ENCODE assay signal across 8 mouse cellular contexts in genomic region chr7:74423928-74424850, GRCm38 (mm10).
DNase-seq lines count a peak whose midpoint lies in the region; ATAC-seq and TF ChIP-seq lines count a peak whose summit lies in the region.
"Had no signal": no experiment of that assay in that cellular context is flagged by ENCODE, and none has a peak within 500 bp of the region (broad histone marks: within the 10 kb centered on the region; RNA-seq: fewer than 3 reads in every experiment).

No protein-coding gene starts in this region.

- H3K4me1 ChIP-seq in hindbrain, embryonic 13.5 days (replicated peaks), result peaks cover 29% of the 10 kb centered on the region
- peaks cover 31% of the 10 kb centered on the region; the same call in 1 of the 2 replicates for H3K4me1 ChIP-seq in hindbrain, embryonic 12.5 days
- 0 out of 2 replicates have a peak, but pooled peaks cover 2% of the 10 kb centered on the region for H3K4me1 ChIP-seq in forebrain, postnatal 0 days (ENCODE audit: insufficient read depth)
- H3K4me1 ChIP-seq in stomach, embryonic 15.5 days, result peaks cover 8% of the 10 kb centered on the region; the same call in 1 of the 2 replicates

- H3K27me3 ChIP-seq in hindbrain, embryonic 13.5 days, result no peaks in the 10 kb centered on the region
- no peaks in the 10 kb centered on the region for H3K27me3 ChIP-seq in hindbrain, embryonic 12.5 days
- H3K27me3 ChIP-seq in forebrain, postnatal 0 days (ENCODE audit: insufficient read depth, low read length), result no peaks in the 10 kb centered on the region
- H3K27me3 ChIP-seq in stomach, embryonic 15.5 days (replicated peaks), result no peaks in the 10 kb centered on the region
- H3K27me3 ChIP-seq: midbrain, embryonic 12.5 days had no signal

- peak; percentile 28 for DNase-seq in adrenal gland, postnatal 10 days
- peak; percentile 23 for DNase-seq in forebrain, postnatal 0 days
- peak; percentile 28 to 52 for DNase-seq in kidney, postnatal 4 days
- DNase-seq in right cerebral cortex, postnatal 10 days (ENCODE audit: low spot score in 2 of 2), result no peak

- ATAC-seq in hindbrain, embryonic 13.5 days (ENCODE audit: low FRiP score), result peak; percentile 76; the same call in 1 of the 2 replicates
- ATAC-seq in hindbrain, embryonic 12.5 days (ENCODE audit: low FRiP score), result no peak
- 0 out of 2 replicates have a peak, but pooled peaks have one; percentile 20 for ATAC-seq in forebrain, postnatal 0 days
- peak; percentile 53; the same call in 1 of the 2 replicates for ATAC-seq in stomach, embryonic 15.5 days (ENCODE audit: insufficient read depth, low FRiP score, low read depth)

- H3K9ac ChIP-seq in hindbrain, embryonic 13.5 days, result no peak overlapping the region
- H3K9ac ChIP-seq in hindbrain, embryonic 12.5 days, result no peak overlapping the region
- no peak overlapping the region for H3K9ac ChIP-seq in forebrain, postnatal 0 days
- no peak overlapping the region for H3K9ac ChIP-seq in stomach, embryonic 15.5 days
- H3K9ac ChIP-seq: midbrain, embryonic 12.5 days had no signal

- no peaks in the 10 kb centered on the region for H3K9me3 ChIP-seq in hindbrain, embryonic 13.5 days
- no peaks in the 10 kb centered on the region for H3K9me3 ChIP-seq in hindbrain, embryonic 12.5 days (replicated peaks)
- no peaks in the 10 kb centered on the region for H3K9me3 ChIP-seq in forebrain, postnatal 0 days (ENCODE audit: low read length)
- H3K9me3 ChIP-seq in stomach, embryonic 15.5 days, result no peaks in the 10 kb centered on the region
- H3K9me3 ChIP-seq: midbrain, embryonic 12.5 days had no signal

- H3K4me3 ChIP-seq in hindbrain, embryonic 13.5 days, result no peak overlapping the region
- no peak overlapping the region for H3K4me3 ChIP-seq in hindbrain, embryonic 12.5 days
- no peak overlapping the region for H3K4me3 ChIP-seq in forebrain, postnatal 0 days (ENCODE audit: low read depth, low read length)
- no peak overlapping the region for H3K4me3 ChIP-seq in stomach, embryonic 15.5 days (replicated peaks)
- H3K4me3 ChIP-seq: midbrain, embryonic 12.5 days had no signal

- H3K27ac ChIP-seq in hindbrain, embryonic 13.5 days, result 0 out of 2 replicates have a peak overlapping the region, but pooled peaks have one; percentile 30
- H3K27ac ChIP-seq in hindbrain, embryonic 12.5 days, result no peak overlapping the region
- H3K27ac ChIP-seq in forebrain, postnatal 0 days (ENCODE audit: low read depth, low read length), result no peak overlapping the region
- H3K27ac ChIP-seq in stomach, embryonic 15.5 days, result peak overlapping the region; percentile 40; the same call in 1 of the 2 replicates
- H3K27ac ChIP-seq: midbrain, embryonic 12.5 days had no signal

- H3K4me2 ChIP-seq in hindbrain, embryonic 13.5 days, result no peak overlapping the region
- no peak overlapping the region for H3K4me2 ChIP-seq in hindbrain, embryonic 12.5 days (replicated peaks)
- no peak overlapping the region for H3K4me2 ChIP-seq in forebrain, postnatal 0 days (ENCODE audit: low read depth)
- H3K4me2 ChIP-seq in stomach, embryonic 15.5 days, result no peak overlapping the region
- H3K4me2 ChIP-seq: midbrain, embryonic 12.5 days had no signal

- no peaks in the 10 kb centered on the region for H3K36me3 ChIP-seq in hindbrain, embryonic 13.5 days
- H3K36me3 ChIP-seq in hindbrain, embryonic 12.5 days, result no peaks in the 10 kb centered on the region
- no peaks in the 10 kb centered on the region for H3K36me3 ChIP-seq in forebrain, postnatal 0 days (ENCODE audit: insufficient read depth)
- no peaks in the 10 kb centered on the region for H3K36me3 ChIP-seq in stomach, embryonic 15.5 days
- H3K36me3 ChIP-seq: midbrain, embryonic 12.5 days had no signal

- 54% methylated on average over 9 of the region's 9 CpGs for WGBS in hindbrain, embryonic 13.5 days
- WGBS in hindbrain, embryonic 12.5 days, result 65% methylated on average over 9 of the region's 9 CpGs
- WGBS in forebrain, postnatal 0 days, result 32% methylated on average over 9 of the region's 9 CpGs
- 37% methylated on average over 9 of the region's 9 CpGs for whole genome bisulfite sequencing in stomach, embryonic 15.5 days

- peak; percentile 44 for TF ChIP-seq CTCF in forebrain, postnatal 0 days (IDR thresholded peaks at IDR 0.05; ENCODE audit: low read depth)

Comparison
In these comparisons a context has a peak if more than half of its experiments do, and no peak if none do; other contexts are left out.
1. H3K27ac ChIP-seq: peak in hindbrain, embryonic 13.5 days (single experiment) and stomach, embryonic 15.5 days (single experiment); none in hindbrain, embryonic 12.5 days (single experiment) and forebrain, postnatal 0 days (single experiment).
2. DNase-seq: peak in adrenal gland, postnatal 10 days (single experiment), forebrain, postnatal 0 days (single experiment) and kidney, postnatal 4 days (2 of 2); none in right cerebral cortex, postnatal 10 days (0 of 2).